Mouse (Mus musculus): ENCODE results near the gene Rhob.

The Rhob gene

DNA sequence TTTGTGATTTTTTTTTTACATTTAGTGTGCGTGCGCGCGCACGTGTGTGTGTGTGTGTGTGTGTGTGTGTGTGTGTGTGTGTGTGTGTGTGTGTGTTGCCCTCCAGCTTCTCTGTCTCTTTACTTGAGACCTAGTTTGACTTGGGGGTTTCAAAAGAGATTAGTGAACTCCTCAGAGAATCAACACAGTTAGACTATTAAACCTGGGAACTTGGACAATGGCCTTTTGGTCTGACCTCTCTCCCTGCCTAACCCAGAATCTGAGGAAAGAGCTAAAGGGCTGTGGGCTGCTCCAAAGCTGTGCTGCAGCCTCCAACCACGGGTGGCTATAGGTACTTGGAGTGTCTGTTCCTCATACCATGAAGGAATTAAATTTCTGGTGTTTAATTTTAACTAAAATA lies 4.3 kb upstream of the Rhob start:
- DNase-seq (ENCODE audit: low spot score in 2 of 2) = no peak

DNA sequence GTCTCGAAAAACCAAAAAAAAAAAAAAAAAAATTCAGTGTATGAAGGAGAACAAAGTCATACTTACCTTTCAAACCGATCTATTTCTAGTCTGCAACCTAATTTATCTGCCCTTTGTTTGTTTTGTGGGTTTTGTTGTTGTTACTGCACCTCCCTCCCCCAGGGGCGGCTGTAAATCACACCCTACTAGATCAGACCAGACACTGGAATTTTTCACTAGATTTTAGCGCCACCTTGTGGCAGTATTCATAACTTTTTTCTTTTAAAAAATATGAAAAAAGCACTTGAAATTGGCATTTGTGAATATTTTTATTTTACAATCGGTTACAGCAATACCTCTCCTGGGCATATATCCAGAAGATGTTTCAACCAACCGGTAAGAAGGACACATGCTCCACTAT lies 2.7 kb upstream of the Rhob start:
- DNase-seq (ENCODE audit: low spot score in 2 of 2) = peak in 1 of 2 experiments; percentile 49

DNA sequence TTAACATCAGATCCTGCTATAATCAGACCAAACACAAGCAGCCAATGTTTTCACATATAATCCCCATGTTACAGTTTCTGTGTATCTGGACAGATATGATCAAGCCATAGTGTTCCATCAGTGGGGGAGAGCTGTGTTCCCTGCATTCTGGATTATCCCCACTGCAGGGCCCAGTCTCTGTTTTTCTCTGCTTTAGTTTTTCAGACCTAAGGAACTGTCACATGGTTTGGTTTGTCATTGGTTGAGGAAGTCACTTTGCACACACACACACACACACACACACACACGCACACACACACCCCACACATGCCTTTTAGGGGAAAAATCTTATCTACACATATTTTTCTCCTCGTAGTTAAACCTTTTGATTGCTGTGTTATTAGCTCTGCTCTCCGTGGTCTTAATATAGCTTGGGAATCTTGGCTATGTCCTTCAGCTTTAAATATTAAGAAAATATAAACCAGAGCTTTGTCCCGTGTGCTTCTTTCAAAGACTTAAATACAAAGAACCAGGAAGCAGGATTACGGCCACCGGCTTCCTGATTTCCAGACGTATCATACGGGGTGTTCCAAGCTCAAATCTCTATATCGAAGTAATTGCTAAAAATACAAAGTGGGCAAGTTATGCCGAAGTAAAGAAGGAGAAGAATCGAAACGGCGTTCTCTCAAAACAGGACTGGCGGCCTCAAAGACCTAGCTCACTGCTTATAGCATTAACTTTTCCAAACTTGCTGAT lies 1.9 kb upstream of the Rhob start:
- DNase-seq (ENCODE audit: low spot score in 2 of 2) = no peak

DNA sequence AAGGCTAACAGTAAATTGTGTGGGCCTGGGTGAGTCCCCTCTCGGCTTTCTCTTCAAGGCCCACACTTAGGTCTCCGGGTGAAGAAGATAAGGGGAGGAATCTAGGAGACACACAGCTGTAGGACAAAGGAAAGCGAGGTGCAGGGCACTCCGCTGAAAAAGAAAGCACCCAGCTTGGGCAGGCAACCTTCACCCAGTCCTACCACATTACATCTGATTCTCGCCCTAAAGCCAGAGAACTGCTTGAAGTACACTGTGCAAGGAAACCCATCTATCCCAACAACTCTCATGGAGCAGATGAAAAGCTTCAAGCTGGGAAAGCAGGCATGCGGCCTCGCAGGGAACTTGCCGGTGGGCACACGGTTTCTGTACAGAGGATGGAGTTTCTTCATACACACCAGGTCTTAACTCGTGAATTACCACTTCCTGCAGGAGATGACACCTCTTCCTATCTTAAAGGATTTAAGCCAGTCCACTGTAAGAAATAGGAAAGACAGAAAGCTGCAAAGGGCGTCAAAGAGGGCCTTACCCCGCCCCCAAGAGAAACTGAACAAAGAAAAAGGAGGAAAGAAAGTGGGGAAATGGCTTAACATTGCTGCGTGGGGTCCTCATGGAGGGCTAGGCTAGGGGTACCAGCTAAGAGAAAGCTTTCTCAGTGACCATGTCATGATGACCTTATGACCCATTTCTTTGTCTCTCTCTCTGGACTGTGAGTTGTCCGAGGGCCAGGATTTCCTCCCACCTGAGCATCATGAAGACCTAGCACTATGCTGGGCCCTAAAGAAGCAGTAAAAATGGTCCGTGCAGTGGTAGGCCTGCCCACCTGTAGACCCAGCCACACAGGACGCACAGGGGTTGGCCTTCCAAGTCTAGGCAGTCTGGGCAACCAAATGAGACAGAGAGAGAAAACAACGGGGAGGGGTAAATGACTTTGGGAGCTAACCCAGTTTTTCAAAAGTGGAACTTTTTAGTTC lies 1.1 kb upstream of the Rhob start:
- DNase-seq (ENCODE audit: low spot score in 2 of 2) = no peak

DNA sequence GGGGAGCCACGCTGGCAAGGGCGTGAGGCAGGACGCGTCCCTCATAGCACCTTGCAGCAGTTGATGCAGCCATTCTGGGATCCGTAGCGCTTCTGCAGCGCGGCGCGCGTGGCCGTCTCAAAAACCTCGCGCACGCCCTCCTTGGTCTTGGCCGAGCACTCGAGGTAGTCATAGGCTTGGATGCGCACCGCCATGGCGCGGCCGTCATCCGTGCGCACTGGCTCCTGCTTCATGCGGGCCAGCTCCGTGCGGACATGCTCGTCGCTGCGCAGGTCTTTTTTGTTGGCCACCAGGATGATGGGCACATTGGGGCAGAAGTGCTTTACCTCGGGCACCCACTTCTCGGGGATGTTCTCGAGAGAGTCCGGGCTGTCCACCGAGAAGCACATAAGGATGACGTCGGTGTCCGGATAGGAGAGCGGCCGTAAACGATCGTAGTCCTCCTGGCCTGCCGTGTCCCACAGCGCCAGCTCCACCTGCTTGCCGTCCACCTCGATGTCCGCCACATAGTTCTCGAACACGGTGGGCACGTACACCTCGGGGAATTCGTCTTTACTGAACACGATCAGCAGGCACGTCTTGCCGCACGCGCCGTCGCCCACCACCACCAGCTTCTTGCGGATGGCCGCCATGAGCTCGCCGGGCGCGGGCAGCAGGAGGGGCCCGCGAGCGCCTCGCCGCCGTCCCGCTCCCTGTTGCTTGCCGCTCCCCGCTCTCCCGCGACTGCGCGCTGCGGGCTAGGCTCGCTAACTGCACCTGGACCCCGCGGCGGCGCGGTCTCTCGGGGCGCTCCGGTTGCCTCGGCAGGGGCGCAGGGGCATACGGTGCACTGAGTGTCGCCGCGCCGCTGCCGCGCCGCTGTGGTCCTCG lies 573 bp downstream of the Rhob start:
- peak; percentile 53 to 59 for DNase-seq (ENCODE audit: low spot score in 2 of 2)

DNA sequence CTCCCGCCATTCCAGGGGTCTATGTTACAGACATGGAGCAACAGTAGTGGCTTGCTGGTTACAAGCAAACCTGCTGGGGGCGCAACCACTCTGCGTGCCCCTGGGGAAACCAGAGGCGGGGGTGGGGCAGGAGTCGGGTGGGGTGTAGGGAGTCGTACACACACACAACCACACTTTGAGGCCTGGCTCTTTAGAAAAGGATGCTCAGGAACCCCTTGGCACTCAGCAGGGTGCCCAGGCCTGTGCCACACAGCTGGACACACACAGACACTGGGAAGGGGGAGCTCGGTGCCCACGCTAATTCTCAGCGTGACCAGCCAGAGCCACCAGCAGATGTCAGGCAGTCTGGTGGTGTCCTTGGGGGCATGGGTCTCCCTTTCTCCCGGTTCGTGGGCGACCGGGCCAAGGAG lies 1.2 kb downstream of the Rhob start:
- DNase-seq (ENCODE audit: low spot score in 2 of 2) = peak in 1 of 2 experiments; percentile 53

DNA sequence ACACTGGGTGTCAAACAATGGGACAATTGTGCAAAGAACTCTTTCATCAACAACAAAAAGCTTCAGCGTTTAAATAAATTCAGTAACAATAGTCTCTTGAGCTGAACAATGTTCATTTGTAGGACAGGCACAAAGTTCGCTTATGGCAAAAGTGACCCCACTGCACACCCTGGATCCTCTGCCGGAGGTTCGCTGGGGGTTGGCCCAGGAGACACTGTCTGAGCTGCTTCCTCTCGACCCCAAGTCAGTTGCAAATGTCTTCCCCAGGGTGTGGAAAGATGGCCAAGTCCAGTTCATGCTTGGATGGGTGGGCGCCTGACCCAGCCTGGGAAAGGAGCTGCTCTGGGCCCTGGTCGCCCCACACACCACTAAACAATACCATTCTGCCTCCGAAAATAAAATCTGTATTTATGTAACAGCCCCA lies 1.6 kb downstream of the Rhob start:
- DNase-seq (ENCODE audit: low spot score in 2 of 2) = no peak

DNA sequence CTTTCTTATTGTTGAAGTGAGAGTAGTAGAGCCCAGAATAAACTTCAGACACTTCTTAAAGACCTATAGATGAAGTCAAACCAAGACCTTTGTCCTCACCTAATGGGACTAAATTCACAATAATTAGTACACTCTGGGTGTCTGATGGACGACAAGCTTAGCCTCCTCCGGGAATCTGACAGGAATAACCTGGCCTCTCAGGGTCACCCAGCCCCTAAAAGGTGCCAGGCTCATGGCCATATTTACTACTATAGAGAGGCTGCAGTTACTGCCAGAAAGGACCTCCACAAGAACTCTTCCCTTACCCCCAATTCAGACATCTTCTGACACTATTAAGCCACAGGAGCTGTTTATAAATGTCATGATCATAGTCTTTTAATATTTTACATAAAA lies 2.5 kb downstream of the Rhob start:
- DNase-seq (ENCODE audit: low spot score in 2 of 2) = no peak

DNA sequence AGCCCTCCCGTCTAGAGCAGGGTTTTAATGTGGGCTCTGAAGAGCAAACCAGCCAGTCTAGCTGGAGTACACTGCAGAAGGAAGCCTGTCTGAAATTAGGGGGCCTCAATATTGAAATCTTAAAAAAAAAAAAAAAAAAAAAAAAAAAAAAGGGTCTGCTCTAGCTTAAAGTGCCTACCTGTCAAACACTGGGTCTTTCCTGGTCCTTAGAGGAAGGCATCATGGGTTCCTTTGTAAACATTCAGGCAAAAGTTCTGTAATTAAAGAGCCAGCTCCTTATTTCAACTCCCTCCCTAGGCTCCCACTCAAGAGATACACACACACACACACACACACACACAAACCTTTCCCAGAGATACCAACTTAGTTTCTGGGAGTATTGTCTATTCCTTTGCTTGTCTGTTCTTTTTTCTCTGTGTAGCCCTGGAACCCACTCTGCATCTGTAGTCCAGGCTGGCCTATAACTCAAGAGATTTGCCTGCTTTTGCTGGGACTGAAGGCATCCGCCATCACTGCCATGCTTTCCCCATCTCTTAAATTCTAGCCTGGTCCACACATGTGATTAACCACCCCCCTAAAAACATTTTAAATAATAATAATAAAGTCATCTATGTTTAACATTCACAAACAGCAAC lies 3.0 kb downstream of the Rhob start:
- DNase-seq (ENCODE audit: low spot score in 2 of 2) = no peak

DNA sequence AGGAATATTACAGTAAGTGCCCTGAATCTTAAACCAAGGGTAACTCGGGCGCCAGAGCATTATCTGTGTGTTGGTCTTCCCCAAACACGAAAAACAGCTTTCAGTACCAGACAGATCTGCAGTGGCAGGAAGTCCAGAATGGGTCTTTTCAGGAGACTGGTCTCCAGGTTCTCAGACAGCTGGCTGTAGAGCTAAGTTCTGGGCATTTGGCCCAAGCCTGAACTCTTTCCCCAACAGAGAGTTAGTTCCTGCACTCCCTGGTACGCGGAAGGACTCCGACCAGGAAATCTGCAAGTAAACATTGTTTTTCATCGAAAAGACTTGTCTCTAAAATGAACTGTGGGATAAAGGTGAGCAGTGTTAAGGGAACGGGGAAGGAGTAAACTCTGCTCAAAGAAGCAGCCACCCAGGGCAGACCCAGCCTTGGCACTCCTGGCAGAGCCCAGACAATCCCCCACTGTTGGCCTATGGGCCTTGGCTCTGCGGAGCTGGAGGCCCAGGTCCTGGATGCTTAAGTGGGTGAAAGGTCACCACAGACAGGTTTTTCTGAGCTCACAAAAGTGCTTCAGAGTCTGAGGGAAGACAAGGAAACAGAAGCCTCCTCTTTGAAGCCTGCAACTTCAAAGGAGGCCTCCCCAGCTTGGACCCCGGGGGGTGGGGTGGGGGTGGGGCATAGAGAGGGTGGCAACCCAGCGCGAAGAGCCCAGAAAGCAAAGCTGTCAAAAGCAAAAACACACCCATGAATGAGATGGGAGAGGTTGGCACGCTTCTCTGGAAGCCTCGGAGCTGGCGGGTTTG lies 3.7 kb downstream of the Rhob start:
- DNase-seq (ENCODE audit: low spot score in 2 of 2) = peak; percentile 49 to 52

DNA sequence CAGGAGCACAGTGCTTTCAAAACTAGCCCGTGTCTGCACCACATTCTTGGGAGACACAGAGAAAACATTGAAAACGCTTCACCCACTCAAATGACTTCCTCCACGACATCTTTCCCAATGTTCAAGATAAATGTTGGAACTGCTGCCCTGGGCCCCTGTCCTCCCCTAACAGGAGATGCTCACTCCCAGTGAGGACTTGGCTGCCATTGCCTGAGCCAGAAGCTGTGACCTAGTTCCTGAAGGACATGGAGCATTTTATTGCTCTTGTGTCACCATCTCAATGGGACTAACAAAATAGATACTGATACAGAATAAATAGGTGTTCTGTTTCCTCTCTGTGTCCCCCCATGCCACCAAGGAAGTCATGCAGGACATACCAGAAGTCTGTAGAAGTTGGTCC lies 5.1 kb downstream of the Rhob start:
- DNase-seq (ENCODE audit: low spot score in 2 of 2) = no peak

DNA sequence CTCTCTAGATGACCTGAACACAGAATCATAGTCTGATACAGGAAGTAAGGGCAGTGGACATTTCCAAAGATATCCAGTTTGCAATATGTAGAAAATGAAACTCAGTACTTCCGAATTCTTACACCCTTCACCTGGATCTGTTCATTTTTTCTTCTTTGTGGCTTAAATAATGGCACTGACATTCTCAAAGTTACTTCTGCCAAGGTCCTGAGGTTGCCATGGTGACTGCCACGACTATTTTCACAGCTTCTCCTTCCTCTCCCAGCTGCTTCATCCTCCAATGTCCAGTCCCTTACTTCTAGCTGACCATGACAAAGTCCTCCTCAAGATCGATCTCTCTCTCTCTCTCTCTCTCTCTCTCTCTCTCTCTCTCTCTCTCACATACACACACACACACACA lies 6.4 kb downstream of the Rhob start:
- DNase-seq (ENCODE audit: low spot score in 2 of 2) = no peak

DNA sequence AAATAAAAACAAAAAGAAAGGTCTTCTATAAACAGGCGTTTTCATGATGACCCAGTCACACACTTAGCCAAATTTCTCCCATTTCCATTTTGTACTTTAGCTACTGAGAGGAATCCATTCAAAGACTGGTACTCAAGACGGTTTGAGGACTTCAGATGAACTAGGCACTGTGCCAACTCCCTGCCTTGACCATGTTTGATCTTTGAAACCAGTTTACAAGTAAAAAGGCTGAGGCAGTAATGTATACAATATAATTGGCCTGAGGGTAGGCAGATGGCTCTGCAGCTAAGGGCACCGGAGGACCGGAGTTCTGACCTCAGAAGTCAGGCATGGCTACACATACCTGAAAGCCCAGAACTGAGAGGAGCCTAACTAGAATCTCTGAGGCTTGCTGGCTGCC lies 10.7 kb downstream of the Rhob start:
- no peak for DNase-seq (ENCODE audit: low spot score in 2 of 2)

DNA sequence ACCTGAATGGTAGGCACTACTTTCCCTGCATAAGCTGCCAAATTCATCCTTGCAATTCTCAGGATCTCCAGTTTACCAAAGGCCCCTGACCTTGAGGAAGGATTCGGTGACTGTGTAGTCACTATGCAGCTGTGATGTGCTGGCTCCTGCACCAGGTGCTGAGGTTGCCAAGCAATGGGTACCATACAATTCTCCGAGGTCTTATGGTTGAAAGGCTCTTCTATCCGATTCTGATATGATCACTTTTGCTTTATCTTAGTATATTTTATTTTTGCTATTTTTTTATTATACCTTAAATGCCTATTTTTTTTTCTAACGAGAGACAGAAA lies 11.2 kb downstream of the Rhob start:
- DNase-seq (ENCODE audit: low spot score in 2 of 2) = no peak

DNA sequence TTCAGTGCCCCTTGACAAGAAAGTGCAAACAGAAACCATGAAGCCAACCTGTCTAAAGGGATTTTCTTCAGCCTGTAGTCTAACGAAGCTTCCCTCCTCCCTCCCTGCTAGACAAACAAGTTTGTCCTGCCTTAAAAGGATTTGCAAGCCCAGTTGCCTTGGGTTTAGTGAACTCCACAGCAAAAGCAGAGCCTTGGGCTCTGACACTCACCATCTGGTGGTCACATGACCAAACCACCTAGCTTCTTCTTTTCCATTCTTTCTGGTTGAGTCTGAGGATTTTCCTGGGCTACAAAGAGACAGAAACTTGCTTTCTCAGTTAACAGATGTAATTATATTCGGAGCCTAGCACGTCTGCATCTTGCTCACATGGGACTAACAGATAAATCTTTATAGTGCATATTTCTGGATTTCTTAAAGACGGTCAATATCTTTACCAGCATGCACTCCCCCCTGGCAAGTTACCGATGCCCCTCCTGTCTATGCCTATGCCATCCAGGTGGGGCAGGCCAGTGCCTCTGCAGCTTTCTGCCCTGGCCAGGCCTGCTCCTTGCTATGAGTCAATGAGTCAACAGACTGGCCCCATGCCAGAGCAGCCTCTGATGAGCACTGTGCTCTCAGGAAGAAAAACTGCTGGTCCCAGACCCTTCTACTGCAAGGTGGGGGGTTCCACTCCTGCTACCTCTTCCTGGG lies 11.7 kb downstream of the Rhob start:
- no peak for DNase-seq (ENCODE audit: low spot score in 2 of 2)

DNA sequence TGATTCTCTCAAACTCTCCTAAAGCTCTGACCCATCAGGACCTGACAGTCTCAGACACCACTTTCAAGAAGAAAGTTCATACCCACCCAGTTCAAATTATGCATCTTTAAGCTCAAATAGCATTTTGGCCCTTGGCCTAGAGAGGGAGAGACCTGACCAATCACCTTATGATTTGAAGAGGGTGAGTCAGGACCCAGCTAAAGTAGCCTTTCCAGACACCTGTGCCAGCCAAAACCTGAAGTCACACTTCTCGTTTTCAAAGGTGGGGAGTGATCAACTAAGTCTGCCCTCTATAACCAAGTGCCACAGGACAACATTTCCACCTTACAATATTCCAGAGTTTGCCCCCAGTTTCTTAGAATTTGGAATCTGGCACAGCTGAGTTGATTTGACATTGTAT lies 12.5 kb downstream of the Rhob start:
- DNase-seq (ENCODE audit: low spot score in 2 of 2) = no peak

DNA sequence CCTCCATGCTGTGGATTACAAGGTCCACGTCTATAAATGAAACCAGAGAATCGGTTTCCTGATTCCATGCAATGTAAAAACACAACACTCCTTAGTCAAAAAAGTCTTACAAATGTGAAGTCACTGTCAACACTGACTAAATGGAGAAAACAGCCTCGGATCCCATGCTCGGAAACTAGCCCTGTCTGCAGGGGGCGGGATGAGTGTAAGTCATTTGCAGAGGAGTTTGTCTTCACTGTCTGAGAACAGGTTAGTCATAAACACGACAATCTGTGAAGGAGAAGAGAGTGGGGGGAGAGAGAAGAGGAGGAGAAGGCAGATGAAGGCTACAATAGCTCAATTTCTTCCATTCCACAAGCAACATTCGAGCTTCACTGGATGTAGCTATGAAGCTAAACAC lies 14.6 kb downstream of the Rhob start:
- no peak for DNase-seq (ENCODE audit: low spot score in 2 of 2)

DNA sequence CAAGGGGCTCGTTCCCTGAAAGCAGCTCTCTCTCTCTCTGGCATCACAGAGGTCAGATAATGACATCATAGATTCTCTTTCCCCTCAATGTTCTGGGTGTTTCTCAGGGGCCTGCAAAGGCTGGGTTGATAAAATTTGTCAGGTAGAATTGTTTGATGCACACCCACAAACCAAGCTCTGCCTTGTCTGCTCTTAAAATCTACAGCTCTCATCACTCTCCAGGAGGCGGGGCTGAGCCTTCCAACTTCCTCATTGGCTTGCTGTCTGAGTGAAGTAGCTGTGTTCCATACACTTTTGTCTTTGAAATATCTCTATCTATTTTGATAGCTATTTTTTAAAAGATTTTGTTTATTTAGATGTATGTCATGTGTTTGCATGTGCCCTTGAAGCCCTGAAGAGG lies 17.6 kb downstream of the Rhob start:
- no peak for DNase-seq (ENCODE audit: low spot score in 2 of 2)

DNA sequence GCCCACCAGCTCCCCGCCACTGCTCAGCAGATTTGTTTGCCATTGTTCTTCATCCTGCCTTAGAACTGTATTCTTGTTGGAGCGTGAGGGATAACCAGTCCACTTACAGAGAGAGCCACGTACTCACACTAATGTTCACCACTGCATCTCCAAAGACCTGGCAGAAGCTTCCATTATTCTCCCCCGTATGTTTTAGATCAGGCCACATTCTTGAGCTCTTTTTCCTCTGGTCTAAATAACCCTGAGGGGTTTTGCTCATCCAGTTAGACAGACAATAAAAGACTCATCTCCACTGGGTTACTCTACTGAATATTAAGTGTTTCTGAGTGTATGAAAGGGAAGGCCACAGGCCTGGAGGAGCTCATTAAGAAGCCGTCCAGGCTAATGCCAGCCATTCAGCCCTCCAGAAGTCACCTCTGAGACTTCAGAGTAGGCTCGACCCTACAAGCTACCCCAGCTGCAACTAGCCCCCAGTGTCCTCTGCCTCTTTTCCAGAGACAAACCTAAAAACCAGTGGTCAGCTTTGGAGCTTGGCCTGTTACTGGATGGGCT lies 24.9 kb downstream of the Rhob start:
- DNase-seq (ENCODE audit: low spot score in 2 of 2) = no peak

All from frontal cortex, postnatal 10 days (tissue).